Mouse (Mus musculus) embryo, embryonic 11.5 days (tissue): ENCODE measurements around the gene Col27a1.

ENCODE experiments used
- DNase-seq: peaks from one replicate; pipeline ENCODE4 v3.0.0-alpha.2; 2012; ENCODE audit warnings: low read depth, low spot score

Col27a1 gene

DNA sequence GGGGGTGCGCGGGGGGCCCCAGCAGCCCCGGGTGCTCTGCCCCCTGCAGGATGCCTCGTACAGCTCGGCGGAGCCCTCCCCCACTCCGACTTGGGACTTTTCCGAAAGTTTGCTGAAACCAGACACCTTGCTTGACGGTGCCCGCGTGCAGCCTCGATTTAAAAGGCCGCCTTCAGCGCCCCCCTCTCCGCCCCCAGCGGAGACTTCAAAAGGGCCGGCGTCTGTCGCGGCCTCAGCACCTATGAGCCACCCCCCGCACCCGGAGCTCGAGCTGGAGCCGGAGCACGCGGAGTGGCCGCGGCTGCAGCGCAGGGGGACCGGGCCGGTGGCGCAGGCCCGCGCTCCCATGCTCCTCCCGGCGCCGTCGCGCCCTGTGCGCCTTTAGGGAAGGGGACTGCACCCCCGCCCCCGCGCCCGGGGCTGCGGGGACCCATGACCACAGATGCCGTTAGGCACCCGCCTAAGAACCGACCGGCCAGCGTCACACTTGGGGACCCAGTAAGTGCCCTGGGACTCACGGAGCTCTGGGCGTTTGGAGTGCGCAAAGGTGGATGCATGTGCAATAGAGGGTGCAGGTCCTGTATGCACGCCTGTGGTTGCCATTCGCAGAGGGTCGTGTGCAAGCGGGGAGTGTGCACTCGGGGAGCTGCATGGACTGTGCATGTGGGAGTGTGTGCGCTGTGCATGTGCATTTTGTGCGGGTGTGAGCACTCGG, at the start of gene Col27a1:
TSS of gene Col27a1 (plus strand) at position 98 of the 715 bp plus-strand sequence.
- peak; percentile 48 for DNase-seq

DNA sequence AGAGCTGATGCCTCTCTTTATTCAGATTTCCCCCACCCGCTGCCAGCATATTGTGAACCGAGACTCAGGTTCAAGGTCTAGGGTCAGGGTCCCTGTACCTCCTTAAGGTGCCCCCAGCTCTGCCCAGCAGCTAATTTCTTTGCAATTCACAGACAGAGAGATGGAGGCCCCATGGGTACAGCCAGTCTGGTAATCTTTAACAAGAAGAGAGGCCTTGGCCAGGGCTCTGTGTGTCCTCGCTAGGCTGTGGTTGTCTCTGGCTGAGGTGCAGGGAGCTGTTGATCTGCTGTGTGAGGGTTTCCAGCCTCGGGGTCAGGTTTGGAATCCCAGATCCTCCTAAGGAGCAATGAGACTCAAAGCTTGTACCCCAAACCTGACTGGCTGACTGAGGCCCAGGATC, 48.2 kb upstream of the Col27a1 start:
- DNase-seq: no peak

DNA sequence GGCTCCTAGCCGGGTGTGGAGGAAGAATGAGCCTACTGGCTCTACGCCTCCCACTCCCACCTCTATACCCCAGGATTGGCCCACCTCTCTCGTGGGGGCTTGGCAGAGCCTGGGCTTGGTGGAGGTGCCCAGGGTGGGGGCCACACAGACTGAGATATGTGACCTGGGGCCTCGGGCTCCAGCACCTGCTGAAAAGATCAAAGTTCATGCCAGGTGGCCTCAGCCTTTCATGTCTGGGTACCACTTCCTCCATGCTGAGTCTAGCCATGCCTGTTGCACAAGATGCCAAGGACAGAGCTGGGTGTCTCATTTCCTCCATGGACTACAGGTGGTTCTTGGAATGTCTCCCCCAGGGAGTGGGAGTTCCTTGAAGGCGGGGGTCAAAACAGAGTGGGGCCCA, 47.5 kb upstream of the Col27a1 start:
- DNase-seq: no peak

DNA sequence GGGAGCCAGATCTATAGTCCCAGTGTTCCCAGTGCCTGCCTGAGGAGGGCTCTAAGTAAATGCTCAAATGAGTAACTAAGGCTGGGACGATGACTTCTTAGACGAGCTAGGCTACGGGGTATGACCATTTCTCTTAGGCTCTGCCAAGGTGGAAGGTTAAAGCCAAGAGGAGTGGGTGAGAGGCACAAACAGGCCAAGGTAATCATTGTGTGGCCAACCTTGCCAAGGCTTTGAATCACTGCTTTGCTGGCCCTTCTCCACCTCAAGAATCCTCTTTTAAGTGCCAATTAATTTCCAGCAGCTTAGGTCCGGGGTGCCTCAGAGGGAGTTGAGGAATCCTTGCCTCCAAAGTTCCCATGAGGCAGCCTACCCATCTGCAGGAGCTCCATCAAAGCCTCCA, 43.7 kb upstream of the Col27a1 start:
- DNase-seq: no peak

DNA sequence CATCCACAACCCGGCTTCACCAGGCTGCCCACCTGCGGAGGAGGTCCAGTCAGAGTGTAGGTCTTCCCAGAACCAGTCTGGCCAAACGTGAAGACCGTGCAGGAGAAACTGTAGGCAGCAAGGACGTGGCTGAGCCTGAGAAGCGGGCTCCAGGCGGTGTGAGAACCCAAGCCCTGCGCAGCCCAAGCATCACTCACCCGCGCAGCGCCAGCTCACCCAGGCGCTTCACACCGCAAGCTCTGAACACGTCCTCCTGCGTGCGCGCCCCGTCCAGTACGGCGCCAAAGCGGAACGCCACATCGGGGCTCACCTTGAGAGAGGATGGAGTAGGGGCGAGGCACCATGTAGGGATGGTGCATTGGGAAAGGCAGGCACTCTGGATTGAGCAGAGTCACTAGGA, 42.7 kb upstream of the Col27a1 start:
- no peak for DNase-seq

DNA sequence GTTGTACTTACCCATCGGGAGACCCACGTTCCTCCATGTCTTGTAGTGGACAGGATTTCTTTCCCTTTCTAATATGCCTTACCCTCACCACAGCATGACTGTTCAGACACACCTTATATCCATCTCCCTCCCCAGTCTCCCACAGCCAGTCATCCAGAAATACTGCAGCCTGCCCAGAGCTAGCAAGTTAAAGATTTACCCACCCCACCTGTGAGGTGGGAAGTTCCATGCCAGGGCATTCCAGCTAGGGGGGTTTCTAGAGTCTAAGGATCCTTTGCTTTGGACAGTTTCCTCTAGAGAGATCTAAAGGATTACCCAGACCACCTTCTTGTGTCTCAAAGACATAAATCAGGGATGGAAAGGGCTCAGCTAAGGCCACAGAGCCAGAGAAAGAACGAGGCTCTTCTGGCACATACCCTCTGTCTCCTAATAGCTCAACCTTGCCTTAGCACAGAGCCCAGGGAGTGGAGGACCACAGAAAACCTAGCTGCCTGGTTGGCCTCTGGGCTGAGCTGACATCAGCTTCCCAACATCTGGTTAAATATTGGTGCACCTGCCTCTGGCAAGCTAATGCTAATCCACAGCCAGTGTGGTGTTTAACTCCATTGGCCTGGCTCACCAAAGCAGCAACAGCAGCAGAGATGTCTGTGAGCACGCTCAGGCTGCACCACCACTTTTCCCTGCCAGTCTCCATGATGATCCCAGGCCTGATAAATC, 41.7 kb upstream of the Col27a1 start, which contains the start of gene Kif12:
TSS of gene Kif12 (minus strand) at position 163 of the 717 bp plus-strand sequence.
- DNase-seq: no peak

DNA sequence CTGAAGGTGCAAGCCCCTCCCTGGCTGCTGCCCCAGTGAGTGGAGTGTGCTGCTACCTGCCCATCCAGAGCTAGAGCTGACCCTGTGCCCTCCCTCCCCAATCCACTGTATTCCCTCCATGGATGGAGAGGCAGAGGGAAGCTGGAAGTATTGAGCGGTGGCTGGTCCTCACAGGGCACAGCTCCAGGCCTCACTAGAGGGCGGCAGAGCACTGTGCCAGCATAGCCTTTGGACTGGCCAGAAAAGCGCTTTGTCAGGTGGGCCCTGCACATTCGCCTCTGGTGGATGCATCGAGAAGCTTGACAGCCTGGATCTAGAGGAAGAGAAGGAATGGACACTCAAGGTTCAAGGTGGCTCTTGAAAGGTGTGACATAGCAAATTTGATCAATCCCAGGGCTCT, 32.2 kb upstream of the Col27a1 start:
- DNase-seq: peak; percentile 47

DNA sequence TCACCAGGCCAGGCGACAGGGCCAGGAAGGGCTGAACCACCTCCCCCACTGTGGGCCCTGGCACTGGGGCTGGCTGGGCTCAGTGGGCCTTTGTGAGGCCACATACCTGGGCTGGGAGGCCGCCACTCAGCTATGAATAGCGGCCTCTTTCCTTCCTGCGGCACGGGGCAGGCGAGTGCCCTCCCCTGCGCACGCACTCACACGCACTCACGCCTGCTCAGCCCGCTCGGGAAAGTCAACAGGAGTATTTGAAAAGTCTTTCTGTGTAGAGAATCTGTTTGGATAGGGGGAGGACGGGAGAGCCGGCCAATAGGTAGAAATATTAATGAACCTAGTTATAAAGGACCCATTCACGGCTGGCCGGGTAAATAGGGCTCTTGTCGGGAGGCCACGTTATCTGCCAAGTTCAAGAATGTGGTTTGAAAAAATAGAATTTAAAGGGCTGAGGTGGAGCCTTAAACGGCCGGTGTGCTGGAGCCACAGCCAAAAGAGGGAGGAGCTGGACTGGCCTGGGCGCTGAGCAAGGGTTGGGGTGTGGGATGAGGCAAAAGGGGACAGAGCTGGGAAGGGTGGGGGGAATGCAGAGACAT, 27.4 kb upstream of the Col27a1 start:
- peak; percentile 19 for DNase-seq

DNA sequence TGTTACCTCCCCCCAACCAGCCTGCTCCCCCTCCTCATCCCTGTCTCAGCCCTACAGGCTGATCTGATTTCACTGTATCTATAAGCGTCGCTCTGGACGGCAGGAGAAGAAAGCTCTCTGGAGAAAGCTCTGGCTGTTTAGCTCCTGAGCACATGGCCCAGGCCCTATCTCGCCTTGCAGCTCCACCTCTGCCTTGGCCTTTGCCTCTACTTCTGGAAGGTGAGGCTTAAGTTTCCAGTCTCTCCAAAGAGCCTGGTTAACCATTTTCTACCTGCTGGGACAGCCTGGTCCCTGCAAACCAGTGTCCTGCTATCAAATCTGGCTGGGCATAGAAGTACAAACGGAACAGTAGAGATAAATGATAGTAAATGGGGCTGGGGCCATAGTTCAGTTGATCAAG, 22.2 kb upstream of the Col27a1 start:
- DNase-seq: no peak

DNA sequence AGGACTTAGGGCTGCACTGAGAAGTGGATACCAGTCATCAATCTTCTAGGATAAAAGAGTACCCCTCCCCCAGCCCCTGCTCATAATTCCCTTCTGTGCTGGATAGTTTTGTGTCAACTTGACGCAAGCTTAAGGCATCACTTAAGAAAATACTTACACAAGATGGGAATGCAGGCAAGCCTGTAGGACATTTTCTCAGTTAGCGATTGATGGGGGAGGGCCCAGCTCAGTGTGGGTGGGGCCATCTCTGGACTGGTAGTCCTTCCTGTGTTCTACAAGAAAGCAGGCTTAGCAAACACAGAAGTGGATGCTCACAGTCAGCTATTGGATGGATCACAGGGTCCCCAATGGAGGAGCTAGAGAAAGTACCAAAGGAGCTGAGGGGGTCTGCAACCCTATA, 19.4 kb upstream of the Col27a1 start:
- DNase-seq: no peak

DNA sequence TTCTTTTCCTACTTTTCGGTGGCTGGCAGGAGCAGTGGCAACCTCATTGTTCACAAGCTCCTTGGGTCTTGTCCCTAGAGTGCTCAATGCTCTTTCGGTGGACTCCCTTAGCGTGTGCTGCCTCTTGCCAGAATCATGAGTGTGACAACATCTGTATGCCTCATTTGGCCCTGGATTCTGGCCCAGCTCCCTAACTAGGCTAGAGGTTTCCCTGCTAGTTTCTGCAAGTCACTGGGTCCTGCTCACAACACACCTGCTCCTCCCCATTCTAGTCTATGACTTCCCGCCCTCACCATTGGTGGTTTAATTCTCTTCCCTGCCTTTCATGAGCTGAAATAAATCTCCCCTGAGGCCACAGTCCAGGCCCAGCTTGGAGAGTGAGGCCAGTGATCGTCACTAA, 14.4 kb upstream of the Col27a1 start:
- DNase-seq: no peak

DNA sequence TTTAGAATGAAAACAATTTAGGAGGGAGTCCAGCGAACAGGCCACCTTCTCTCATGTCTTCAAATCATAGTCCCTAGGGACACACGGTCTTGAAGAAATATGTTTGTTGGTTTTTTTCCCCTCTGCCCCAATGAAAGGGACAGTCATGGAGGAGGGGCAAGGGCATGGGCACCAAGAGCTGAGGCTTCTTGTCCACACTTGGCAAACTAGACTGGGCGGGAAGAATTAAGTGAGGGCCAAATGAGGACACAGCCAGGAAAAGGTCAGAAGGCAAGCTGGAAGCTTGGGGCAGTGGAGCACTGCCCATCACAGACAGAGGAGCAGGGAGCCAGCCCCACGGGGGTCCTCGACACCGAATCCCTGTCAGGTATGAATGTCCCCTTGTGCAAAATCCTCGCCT, 9.9 kb upstream of the Col27a1 start:
- DNase-seq: no peak

DNA sequence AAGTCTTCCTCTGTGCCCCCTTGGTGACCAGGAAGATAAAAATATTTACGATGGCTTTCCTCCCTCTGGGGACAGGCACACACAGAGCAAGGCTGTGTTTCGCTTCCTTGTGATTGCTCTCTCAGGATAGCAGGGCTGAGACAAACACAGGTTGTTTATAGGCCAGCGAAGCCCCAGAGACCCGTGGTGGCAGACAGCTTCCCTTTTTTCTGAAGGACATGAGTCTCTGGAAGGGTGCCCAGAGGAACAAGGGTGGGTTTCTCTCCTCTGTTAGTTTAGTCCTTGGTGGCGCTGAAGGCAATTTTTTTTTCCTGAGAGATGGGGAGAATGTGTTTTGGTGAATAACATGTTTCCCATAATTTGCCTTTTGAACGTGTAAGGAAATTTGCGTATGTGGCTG, 8.2 kb upstream of the Col27a1 start:
- no peak for DNase-seq

DNA sequence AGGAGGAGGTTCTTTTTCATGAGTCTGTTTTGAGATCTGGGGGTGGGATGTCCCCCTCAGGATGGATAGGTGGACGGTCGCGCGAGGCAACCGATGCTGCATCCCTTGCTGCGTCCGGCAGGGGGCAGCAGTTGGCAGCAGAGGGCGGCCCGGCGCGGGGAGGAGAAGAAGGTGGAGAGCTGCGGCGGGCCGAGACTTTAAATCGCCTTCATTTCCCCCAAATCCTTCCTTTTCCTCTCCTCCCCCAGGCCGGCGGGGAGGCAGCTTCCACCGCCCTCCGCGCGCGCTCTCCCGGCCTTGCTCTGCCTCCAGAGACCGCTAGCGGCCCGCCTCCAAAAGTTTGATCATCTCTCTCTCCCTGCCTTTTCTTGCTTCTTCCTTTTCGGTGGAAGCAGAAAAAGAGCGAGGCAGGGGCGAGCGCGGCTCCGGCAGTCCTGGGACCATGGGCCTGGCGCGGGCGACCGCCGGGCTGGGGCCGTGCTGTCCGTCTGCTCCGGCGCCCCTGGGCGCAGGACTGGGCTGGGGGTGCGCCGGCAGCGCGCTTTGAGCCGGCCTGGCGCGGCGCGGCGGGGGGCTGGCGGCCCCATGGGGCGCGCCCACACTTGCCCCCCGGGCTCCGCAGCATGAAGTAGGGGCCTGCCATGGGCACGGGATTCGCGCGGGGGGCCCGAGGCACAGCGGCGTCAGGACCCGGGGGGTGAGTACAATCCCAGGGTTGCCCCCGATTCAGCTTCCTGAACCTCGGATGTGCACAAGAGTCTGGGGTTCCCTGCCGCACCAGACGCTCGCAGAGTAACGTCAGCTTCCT, 1.6 kb downstream of the Col27a1 start:
- DNase-seq: peak; percentile 72

DNA sequence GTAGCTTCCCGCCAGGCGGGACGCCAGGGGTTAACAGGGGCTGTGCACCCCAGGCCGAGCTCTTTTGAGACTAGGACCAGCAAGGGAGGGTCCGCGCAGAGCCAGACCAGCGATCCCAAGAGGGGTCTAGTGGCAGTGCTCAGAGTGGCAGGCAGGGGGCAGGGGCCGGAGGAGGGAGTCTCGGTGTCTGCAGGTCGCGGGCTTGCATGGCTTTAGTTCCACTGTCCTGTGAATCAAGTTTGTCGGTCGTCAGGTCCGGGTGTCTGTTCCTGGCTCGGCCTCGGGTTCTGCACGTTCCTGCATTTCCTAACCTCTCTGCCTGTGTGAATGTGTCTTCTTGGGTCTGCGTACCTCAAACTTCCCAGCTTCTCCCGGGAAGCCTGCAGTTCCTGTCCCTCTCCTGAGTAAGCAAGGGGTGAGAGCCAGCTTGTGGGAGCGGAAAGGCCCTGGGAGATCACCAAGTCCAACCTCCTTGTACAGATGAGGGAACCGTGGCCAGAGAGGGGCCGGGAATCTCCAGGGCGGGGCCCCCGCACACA, 2.3 kb downstream of the Col27a1 start:
- DNase-seq: peak; percentile 32

DNA sequence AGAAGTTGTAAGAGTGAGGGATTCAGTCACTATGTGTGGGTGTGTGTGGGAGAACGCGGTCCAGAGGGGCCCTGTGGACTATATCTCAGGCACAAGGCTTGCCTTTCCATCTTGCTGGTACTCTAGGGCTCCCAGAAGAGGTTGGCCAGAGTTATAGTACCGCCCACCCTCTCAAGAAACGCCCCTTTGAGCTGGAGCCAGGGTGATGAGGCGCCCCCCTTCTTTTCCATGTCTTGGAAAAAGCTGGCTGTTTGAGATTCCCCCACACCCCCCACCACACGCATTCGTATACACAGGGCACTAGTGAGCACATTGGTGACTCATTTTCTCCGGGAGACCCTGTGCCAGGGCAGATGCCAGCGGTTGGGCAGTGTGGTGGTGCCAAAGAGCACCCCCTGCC, 2.8 kb downstream of the Col27a1 start:
- DNase-seq: no peak

DNA sequence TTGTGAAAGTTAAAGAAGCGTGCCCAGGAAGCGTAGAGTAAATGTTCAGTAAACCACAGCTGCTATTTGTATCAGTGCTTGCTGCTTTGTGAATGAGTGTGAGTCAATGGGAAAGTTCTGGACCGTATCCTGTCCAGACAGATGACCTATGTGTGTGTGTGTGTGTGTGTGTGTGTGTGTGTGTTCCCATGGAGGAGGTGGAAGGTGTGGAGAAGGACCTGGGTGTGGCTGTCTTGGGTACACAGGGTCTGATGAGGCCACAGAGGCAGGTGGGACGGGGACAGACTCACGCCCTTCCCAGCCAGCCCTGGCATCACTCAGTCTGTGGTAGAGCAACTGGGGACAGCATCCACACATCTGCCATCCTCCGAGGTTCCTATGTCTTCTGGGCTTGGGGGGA, 3.7 kb downstream of the Col27a1 start:
- no peak for DNase-seq

DNA sequence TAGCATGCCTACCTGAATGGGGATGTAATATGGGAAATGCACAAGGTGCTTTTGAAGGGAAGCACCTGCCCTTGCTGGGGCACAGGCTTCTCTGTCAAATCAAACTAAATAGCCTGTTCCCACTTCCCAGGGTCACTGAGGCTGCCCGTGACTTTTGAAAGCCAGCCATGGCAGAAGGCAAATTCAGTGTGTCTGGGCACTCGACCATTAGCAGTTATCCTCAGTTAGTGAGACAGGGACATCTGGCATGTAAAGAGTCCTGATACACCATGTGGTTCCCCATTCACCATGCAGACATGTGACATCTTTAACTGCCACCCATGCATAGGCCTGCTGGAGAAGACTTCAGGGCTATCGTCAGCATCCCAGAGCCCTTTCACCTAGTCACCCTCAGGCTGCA, 5.3 kb downstream of the Col27a1 start:
- DNase-seq: no peak

DNA sequence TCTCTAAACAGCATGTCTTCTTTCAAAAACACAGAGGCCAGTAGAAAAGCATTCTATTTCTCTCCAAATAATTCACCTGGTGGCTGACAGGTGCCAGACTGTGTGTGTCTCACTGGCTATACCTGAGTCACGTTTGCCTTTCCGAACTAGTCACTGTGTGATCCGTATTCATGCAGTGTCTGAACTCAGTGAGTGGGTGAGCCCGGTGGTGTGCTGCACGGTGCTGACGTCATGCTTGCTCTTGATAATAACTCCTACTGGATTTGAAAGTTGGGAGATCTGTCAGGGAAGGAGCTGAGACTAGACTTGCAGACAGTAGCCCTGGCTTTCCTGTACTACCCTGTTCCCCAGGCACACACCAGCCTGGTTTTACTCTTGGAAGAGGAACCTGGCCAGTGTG, 5.8 kb downstream of the Col27a1 start:
- no peak for DNase-seq

DNA sequence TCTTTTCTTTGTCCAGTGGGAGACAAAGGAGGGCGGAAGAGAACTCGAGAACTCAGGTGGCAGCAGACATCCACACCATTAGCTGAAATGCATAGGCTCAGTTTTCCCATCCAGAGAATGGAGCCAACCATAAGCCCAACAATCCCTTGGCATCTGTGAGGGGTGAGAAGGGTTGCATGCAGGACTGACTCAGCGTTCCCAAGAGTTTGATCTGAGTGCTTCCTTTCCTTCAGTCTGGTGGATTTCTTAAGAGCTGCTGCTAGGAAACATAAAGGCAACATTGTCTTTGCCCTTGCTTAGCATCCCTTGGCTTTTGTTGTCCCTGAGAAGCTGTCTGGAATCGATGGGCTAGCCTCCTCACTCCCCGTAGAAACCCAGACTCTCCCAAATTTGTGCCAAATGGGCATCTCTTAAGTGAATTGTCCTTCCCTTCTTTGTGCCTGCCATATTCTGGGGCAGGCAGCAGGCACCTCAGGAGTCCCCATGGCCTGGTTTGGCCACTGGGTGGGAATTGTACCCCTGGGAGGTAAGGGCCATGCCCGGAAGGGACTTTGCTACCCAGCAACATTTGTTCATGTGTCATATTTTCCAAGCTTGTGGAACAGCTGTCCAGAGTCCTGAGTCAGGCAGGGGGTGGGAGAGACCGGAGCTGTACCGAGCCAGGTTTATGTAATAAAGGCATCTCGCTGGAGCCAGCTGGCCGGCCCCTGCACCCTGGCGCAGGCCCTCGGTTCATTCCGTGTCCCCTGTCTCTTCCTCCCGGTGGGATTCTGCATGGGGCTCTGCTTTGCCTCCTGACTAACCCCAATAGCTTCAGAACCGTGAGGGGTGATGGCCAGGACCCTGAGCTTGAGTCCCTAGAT, 7.5 kb downstream of the Col27a1 start:
- DNase-seq: no peak

DNA sequence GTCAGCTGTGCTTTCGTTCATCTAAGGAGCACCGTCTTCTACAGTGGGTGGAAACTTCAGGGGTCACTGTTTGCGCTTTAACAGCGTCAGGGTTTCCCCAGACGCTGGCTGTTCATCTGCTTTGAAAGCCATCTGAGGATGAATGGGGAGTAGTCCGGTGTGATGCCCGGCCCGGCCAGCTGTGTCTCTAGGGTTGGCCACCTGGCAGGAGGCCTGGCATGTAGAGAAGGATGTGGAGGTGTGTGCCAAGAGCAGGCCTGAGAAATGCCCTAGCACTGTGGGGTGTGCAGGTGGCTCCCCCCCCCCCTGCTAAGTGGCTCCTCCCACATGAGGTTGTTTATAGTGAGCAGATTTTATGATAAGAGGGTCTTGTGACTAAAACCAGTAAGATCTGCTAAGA, 8.4 kb downstream of the Col27a1 start:
- DNase-seq: no peak
